Mouse (Mus musculus) midbrain, postnatal 0 days (tissue): ENCODE measurements around the gene Trim40. TPM values are rescaled to one million over a fixed set of nuclear protein-coding genes. Genes with fewer than 3 reads are reported as not detected.

Experiments used
- ATAC-seq: fragments of 200-750 bp; cut with Nextera tagmentation; 2 replicates; pipeline ENCODE4 v1.8.0; 2017; ENCODE audit warnings: moderate number of reproducible peaks, mild to moderate bottlenecking, moderate TSS enrichment, moderate library complexity; ENCODE audit not compliant: low FRiP score
- DNase-seq: peaks from one replicate; pipeline ENCODE4 v3.0.0-alpha.2; 2015; ENCODE audit warnings: low spot score
- H3K27ac ChIP-seq: fragments of 300-500 bp; sonication (generic); 2 replicates; pipeline ENCODE4 v1.5.1; 2014; ENCODE audit warnings: low read depth, mild to moderate bottlenecking, low read length, mixed read lengths
- H3K27me3 ChIP-seq: fragments of 300-500 bp; sonication (generic); 2 replicates; pipeline ENCODE4 v1.6.1; 2014; ENCODE audit warnings: low read length, control low read depth, mixed read lengths; ENCODE audit not compliant: insufficient read depth
- H3K36me3 ChIP-seq: fragments of 300-500 bp; sonication (generic); 2 replicates; pipeline ENCODE4 v1.6.1; 2014; ENCODE audit warnings: low read length, control low read depth, mixed read lengths; ENCODE audit not compliant: insufficient read depth
- H3K4me1 ChIP-seq: fragments of 300-500 bp; sonication (generic); 2 replicates; pipeline ENCODE4 v1.6.1; 2014; ENCODE audit warnings: mild to moderate bottlenecking, control low read depth, antibody characterized with exemption, low read length, mixed read lengths; ENCODE audit not compliant: insufficient read depth
- H3K4me2 ChIP-seq: fragments of 300-500 bp; sonication (generic); 2 replicates; pipeline ENCODE4 v1.6.1; 2014; ENCODE audit warnings: low read depth, mild to moderate bottlenecking, low read length, mixed read lengths; ENCODE audit not compliant: poor library complexity, severe bottlenecking
- H3K4me3 ChIP-seq: fragments of 300-500 bp; sonication (generic); 2 replicates; pipeline ENCODE4 v1.5.1; 2014; ENCODE audit warnings: low read depth, mild to moderate bottlenecking, low read length, moderate library complexity
- H3K9ac ChIP-seq: fragments of 300-500 bp; sonication (generic); replicated peaks from 2 replicates; pipeline ENCODE4 v1.6.1; 2014; ENCODE audit warnings: mild to moderate bottlenecking, low read length, moderate library complexity, mixed read lengths; ENCODE audit not compliant: poor library complexity, severe bottlenecking
- H3K9me3 ChIP-seq: fragments of 300-500 bp; sonication (generic); 2 replicates; pipeline ENCODE4 v1.6.1; 2016; ENCODE audit warnings: low read length, control low read depth
- CTCF ChIP-seq: IDR thresholded peaks from 2 replicates; pipeline ENCODE4 v1.5.1; 2016; ENCODE audit warnings: antibody characterized with exemption, mild to moderate bottlenecking
- WGBS: fragments of 180-500 bp; shearing (Covaris S2); extraction: QIAGEN DNeasy Blood & Tissue Kit; methylation state at CpG from one replicate; pipeline ENCODE4 v1.1.7; 2014; 5-methylcytosine and 5-hydroxymethylcytosine counted together
- polyA plus RNA-seq: library from polyadenylated mRNA; unstranded; fragments of >200 nt; fragmentation: Nextera tagmentation; extraction: Ambion mirVana; gene quantifications from 2 replicates; pipeline ENCODE4 v1.2.1, GENCODE M21; 2015
- total RNA-seq: library from RNA; depleted of rRNA; stranded (reverse); fragments of >200 nt; gene quantifications from 2 replicates; pipeline ENCODE4 v1.2.3, GENCODE M21; 2014; rRNA removed

The Trim40 gene
- not detected in 2 replicates for total RNA-seq
- 0.19 and 0.25 TPM in 2 replicates for polyA plus RNA-seq

DNA sequence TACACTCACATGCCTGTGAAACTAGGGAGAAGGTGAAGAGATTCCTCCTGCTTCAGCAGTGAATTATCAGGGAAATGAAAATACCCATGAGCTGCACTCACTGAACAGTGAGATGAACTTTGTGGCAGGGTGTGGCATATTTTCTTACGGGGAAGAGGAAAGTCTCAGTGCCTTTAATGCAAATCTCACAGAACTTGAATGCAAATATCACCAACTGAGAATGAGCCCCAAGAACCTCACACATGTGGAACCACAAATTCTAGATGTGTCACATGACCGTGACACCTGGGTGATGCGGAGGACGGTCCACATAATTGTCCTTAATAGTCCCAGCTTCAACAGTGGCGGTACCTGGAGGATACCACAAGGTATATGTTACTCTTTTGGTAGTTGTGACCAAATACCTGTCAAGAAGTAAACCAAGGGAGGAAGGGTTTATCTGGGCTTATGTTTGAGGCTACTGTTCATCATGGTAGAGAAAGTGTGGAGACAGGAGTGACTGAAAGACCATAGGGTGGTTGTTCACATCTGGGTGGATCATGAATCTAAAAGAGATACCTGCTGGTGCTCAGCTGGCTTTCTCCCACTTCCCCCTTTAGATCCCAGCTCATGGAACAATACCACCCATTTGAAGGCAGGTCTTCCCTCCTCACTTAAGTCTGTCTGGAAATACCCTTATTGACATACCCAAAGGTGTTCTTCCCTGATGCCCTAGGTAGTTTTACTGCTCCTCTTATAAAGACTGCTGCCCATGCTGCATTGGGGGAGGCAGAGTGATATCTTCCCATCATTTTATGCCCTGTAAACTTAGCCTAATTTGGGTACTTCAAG is at the start of gene Trim40:
TSS of gene Trim40 (minus strand) at position 51 of the 831 bp plus-strand sequence.
- Histone ChIP-seq H3K36me3 (no peaks in the 10 kb centered on the region), H3K27ac (no peak within 1 kb of the TSS), H3K9ac (no peak within 1 kb of the TSS), H3K4me1 (no peaks in the 10 kb centered on the region), H3K4me2 (no peak within 1 kb of the TSS), H3K27me3 (no peaks in the 10 kb centered on the region), H3K9me3 (no peaks in the 10 kb centered on the region), H3K4me3 (no peak within 1 kb of the TSS)
- TF ChIP-seq CTCF, result no peak
- 85% methylated on average over 5 of the region's 5 CpGs for WGBS
- DNase-seq, result no peak
- no peak for ATAC-seq

DNA sequence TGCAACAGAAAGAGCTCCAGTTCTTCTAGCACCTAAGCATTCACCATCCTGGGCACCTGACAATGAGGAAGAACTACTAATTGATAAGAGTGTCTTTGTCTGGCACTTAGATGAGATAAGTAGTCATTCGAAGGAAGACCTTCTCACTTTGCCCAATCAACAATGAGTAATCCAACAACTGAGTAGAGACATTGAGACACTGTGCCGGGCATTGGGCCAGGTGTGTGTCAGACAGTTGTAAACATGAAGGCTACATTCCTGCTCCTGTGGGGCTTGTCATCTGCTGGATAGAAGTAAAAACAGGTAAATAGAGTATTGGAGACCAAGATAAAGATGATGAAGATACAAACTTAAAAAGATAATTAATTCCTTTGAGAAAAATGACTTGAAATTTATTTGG is 48.1 kb upstream of the Trim40 start:
- no peak for DNase-seq
- no peaks in the 10 kb centered on the region for H3K9me3 ChIP-seq
- no peak overlapping the region for H3K4me2 ChIP-seq
- WGBS, result 89% methylated on average over 2 of the region's 2 CpGs
- no peak overlapping the region for H3K4me3 ChIP-seq
- H3K4me1 ChIP-seq, result no peaks in the 10 kb centered on the region
- H3K9ac ChIP-seq, result no peak overlapping the region
- no peaks in the 10 kb centered on the region for H3K36me3 ChIP-seq
- TF ChIP-seq CTCF, result no peak
- peaks cover 13% of the 10 kb centered on the region for H3K27me3 ChIP-seq
- H3K27ac ChIP-seq, result no peak overlapping the region
- ATAC-seq, result no peak

DNA sequence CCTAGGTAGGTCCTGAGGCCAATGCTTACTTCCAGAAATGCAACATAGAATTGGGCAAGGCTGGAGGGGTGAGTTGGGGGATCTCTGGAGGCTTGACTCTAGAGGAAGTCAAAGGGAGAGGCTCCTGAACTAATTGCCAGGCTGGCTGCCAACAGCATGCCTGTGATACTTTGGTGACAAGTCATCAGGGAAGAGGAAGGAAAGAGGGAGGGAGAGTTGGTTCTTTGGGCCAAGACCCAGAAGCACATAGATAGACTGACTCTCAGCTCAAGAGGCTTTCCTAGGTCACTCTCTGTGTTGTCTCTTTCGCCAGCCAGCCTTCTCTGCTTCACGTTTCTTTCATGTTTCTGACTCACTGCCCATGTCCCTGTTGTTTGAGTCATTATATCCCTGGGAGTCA is 41.9 kb upstream of the Trim40 start:
- 79% methylated on average over 2 of the region's 2 CpGs for WGBS
- H3K9me3 ChIP-seq, result no peaks in the 10 kb centered on the region
- H3K4me1 ChIP-seq, result no peaks in the 10 kb centered on the region
- H3K4me2 ChIP-seq, result no peak overlapping the region
- ATAC-seq (no peak), DNase-seq (no peak)
- no peak overlapping the region for H3K4me3 ChIP-seq
- H3K9ac ChIP-seq, result no peak overlapping the region
- no peaks in the 10 kb centered on the region for H3K27me3 ChIP-seq
- no peaks in the 10 kb centered on the region for H3K36me3 ChIP-seq
- H3K27ac ChIP-seq, result no peak overlapping the region
- TF ChIP-seq CTCF, result no peak

DNA sequence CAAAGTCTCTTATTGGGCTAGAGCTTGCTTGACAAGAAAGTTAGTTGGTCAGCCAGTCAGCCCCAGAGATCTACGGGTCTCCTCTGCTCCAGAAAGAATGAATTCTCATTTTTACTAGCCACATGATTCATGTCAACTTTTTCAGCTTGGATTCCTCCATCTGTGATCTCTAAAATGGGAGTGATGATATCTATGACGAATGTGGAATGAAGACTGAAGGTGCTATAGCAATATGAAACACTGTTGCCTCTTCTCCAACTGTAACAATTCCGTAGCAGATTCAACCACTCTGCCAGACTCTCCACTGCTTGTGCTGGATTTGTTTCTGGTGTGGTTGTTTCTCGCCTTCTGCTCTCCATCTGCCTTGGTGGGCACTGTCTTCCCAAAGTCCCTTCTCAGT is 41.2 kb upstream of the Trim40 start:
- H3K9ac ChIP-seq, result no peak overlapping the region
- H3K4me2 ChIP-seq, result no peak overlapping the region
- H3K36me3 ChIP-seq, result no peaks in the 10 kb centered on the region
- no peak for TF ChIP-seq CTCF
- H3K9me3 ChIP-seq, result no peaks in the 10 kb centered on the region
- ATAC-seq, result no peak
- DNase-seq, result no peak
- no peaks in the 10 kb centered on the region for H3K27me3 ChIP-seq
- H3K27ac ChIP-seq, result no peak overlapping the region
- H3K4me3 ChIP-seq, result no peak overlapping the region
- WGBS, result 83% methylated on average over 4 of the region's 4 CpGs
- H3K4me1 ChIP-seq, result no peaks in the 10 kb centered on the region

DNA sequence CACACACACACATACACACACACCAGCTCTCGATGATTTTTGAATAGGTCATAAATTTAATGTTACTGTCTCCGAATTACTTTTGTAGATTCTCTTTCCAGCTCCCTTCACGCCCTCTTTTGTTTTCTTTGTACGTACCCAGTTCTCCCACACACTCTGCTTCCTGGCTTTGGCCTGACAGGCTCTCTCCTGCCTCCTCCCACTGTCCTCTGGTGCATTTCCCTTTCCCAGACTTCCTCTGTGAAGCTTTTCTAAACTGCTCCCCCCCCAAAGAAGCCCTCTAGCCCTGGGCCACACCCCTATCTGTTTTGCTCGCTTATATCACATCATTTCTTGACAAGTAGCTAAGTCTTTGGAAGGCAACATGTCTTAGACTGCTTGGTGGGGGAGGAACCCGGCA is 40.3 kb upstream of the Trim40 start:
- Histone ChIP-seq H3K27ac (no peak overlapping the region), H3K27me3 (no peaks in the 10 kb centered on the region), H3K36me3 (no peaks in the 10 kb centered on the region), H3K4me1 (no peaks in the 10 kb centered on the region), H3K9ac (no peak overlapping the region), H3K4me3 (no peak overlapping the region), H3K9me3 (no peaks in the 10 kb centered on the region), H3K4me2 (no peak overlapping the region)
- DNase-seq (no peak), ATAC-seq (no peak)
- 80% methylated on average over 6 of the region's 6 CpGs for WGBS
- TF ChIP-seq CTCF, result no peak

DNA sequence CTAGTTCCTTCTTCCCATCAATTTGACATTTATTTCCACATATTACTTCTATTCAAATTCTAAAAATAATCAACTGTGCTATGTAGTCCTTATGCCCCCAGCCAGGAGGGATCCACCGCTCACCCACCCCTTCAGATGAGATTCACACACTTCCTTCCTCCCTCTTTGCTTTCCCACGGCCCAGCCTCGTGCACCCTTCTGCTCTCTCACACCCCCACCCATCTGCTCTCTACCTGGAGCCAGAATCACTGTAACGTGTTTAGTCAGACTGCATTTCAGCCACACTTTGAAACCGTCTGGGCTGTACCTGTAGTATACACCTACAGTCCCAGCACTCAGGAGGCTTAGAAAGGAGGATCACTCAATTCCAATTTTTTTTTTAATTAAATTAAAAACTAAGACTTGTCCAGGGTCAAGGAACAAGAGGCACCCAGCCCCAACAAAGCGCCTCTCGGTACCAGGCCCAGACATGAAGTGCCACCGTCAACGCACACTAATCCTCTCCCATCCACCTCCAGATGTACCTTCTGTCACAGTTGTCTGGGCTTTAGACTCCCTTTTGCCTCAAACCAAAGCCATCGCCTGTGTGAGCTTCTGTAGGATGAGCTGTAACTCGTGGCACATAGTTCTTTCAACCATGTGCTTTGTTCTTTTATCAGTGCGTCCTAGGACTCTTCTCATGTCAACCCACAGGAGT is 39.5 kb upstream of the Trim40 start:
- H3K9me3 ChIP-seq, result no peaks in the 10 kb centered on the region
- no peaks in the 10 kb centered on the region for H3K36me3 ChIP-seq
- H3K27ac ChIP-seq, result no peak overlapping the region
- H3K4me2 ChIP-seq, result no peak overlapping the region
- no peaks in the 10 kb centered on the region for H3K4me1 ChIP-seq
- no peak overlapping the region for H3K9ac ChIP-seq
- TF ChIP-seq CTCF, result no peak
- DNase-seq (no peak), ATAC-seq (no peak)
- no peak overlapping the region for H3K4me3 ChIP-seq
- no peaks in the 10 kb centered on the region for H3K27me3 ChIP-seq
- 76% methylated on average over 12 of the region's 12 CpGs for WGBS
